Mouse (Mus musculus): ENCODE results near the gene Kcnq5.
"Not testable (repeated sequence)": the region's sequence is repeated elsewhere in the genome, so short reads cannot be mapped to it uniquely, and the experiment has no call there.

Kcnq5 gene

GRCm38 (mm10) chr1:21622455-21622854 is 339.3 kb downstream of the Kcnq5 start:
- DNase-seq = no peak

DNA sequence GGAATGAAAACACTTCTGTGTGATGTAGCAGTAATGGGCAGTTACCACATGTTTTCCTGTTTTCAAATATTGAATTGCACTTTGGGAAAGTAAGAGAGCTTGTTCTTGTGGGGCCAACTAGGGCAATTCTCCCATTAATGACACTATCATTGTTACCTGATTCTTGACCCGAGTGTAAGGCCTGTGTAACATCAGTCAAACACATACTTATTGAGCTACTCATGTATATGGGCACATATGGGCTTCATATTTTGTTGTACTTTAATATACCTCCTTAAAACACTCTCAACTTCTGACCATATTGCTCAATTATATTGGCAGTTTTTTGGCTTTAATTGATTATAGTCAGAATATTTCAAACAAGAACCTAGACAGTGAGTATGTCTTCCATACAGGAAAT is 339.7 kb downstream of the Kcnq5 start:
- DNase-seq = no peak

DNA sequence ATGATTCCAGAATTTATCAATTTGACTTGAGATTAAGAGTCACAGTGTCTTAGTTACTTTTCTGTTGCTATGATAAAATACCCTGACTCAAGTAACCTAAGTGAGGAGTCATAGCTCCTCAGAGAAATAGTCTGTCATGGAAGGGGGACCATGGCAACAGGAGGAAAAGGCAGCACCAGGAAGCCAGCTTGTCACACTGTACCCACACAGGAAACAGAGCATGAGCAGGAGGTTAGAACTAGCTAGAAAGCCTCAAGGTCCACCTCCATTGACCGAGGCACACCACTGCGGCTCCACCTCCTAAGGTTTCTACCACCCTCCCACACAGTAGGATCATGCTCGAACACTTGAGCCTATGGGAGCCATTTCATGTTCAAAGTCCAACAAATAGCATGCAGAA is 343.0 kb downstream of the Kcnq5 start:
- DNase-seq = no peak

GRCm38 (mm10) chr1:21616666-21617065 is 345.1 kb downstream of the Kcnq5 start:
- no peak for DNase-seq

DNA sequence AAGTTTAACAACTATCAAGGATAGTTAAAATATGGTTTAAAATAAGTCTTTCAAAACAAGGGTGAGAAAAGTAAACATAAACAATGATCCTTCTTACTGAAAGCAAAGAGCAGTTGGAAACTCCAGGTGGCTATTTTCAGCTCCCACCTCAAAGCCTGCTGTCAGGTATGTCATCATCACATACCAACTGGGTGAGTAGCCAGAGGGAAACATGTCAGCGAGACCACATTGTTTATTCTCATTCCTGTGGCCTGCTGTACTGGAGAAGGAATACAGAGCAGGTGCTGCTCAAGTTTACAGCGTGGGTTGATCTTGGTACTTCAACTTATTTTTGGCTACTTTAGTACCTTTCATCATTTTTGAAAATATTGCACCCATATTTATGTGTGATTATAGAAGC is 347.8 kb downstream of the Kcnq5 start:
- DNase-seq = peak in 1 of 2 experiments; percentile 26

DNA sequence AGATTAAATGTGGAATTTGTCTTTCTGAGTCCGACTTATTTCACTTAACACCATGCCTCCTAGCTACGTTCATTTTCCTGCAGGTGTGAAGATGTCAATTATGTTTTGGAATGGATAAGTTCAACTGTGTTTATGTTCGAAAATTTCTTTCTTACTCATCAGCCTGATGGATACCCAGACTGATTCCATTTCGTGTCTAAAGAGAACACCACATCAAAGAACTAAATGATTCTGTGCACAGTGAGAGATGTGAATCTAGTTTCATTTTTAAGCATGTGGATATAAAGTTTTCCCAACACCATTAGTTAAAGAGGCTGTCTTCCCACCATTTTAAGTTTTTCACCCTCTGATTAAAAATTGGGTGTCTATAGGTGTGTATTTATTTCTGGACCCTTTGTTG is 357.7 kb downstream of the Kcnq5 start:
- DNase-seq = no peak

DNA sequence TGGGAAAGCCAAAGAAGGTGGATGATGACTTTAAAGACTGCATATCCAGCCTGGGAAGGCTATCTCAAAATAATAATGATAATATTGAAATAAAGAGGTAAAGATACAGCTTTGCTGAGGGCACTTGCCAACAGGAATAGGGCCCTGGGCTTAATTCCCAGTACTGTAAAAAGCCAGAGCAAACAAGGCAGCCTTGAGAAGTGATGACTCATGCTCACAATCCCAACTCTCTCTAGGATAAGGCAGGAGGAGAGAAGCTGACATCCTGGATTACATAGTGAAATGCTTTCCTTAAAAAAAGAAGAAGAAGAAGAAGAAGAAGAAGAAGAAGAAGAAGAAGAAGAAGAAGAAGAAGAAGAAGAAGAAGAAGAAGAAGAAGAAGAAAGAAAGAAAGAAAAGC is 359.2 kb downstream of the Kcnq5 start:
- DNase-seq = no peak

GRCm38 (mm10) chr1:21600606-21601005 is 361.1 kb downstream of the Kcnq5 start:
- DNase-seq = no peak

DNA sequence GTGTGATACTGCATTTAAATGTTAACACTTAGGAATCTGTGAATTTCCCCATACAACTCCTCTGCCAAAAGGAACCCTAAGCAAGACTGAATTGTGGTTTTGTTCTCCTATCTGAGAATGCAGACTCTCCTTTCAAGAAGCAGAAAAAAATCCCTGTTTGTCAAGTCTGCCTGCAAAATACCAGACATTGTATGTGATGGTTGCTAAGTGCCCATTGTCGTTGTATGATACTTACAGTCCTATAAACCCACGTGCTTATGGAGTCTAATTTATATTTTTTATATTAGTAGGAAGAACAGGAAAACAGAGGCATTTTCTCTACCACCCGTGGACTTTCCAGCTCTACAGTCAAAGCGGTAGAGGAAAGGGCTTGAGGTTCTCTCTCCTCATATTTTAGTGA is 367.9 kb downstream of the Kcnq5 start:
- DNase-seq = no peak

DNA sequence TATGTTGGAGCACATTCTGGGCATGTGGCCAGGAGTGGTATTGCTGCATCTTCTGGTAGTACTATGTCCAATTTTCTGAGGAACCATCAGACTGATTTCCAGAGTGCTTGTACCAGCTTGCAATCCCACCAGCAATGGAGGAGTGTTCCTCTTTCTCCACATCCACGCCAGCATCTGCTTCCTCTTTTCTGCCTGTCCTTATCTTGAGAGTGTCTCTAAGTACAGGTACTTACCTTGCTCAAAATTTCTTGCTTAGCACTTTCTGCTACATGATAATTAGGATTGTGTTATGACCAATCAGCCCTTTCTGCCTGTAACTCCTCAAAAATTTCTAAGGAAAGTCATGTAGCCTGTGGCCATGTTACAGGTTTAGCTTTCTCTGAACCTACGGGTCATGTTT is 394.3 kb downstream of the Kcnq5 start:
- not testable (repeated sequence) for DNase-seq

- no peak for DNase-seq
Observed at GRCm38 (mm10) chr1:21554630-21555029, 407.1 kb downstream of the Kcnq5 start.

DNA sequence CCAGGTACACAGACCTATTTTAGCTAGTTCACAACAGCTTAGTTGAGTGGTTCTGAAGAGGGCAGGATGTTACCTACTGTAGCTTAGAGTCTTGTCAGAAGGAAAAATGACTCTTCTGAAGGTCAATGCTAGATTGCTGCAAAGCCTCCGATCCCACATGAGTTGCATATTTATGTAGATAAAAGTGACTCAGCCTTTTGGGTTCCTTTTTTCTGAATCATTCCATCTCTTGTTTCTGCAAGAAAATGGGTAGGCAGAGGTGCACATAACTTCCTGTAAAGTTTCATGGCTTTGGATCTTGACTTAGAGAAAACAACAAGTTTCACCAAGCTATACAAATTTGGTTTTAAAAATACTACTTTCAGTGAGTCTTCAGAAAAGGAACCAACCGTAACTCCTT is 409.0 kb downstream of the Kcnq5 start:
- no peak for DNase-seq

DNA sequence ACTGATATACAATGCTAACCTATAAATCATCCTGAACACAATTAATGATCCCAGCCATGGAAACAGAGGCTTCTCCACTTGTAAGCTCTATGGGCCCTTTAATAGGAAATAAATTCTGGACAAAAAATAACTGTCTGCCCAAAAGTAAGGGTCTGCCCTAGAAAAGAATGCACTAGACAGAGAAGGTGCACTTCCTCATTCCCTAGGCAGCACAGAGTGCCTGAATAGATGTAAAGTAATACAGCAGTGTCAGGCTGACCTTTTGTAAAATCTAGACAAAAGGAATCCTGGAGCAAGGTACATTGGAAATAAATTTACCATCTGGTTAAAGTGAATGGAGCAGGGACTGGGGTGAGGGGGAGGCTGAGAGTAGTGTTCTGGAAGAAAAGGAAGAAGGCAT is 417.8 kb downstream of the Kcnq5 start:
- DNase-seq = no peak

GRCm38 (mm10) chr1:21539486-21539885 is 422.3 kb downstream of the Kcnq5 start:
- no peak for DNase-seq

- DNase-seq = no peak
Observed at GRCm38 (mm10) chr1:21530823-21531222, 430.9 kb downstream of the Kcnq5 start.

GRCm38 (mm10) chr1:21521995-21522394 is 439.7 kb downstream of the Kcnq5 start:
- no peak for DNase-seq

DNA sequence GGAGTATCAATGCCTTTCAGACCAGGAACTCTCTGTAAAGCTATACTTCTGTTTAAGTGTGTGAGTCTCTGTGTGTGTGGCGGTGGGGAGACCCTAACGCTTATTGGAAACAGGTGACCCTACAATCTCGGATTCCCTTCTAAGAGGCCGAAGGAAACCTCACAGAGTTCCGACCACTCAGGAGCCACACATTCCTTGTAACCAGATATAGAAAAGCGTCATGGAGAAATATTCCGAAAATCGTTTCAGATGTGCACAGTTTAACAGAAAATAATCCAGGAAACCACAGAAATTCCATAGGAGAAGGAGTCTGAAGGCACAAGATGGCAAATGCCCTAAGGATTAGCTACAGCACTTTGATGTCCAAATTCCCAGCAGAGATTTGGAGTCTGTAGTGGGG is 440.3 kb downstream of the Kcnq5 start:
- no peak for DNase-seq

GRCm38 (mm10) chr1:21520116-21520645 is 441.6 kb downstream of the Kcnq5 start:
- no peak for DNase-seq

GRCm38 (mm10) chr1:21506665-21507064 is 455.1 kb downstream of the Kcnq5 start:
- no peak for DNase-seq

GRCm38 (mm10) chr1:21499815-21500534 is 461.8 kb downstream of the Kcnq5 start:
- no peak for DNase-seq

DNA sequence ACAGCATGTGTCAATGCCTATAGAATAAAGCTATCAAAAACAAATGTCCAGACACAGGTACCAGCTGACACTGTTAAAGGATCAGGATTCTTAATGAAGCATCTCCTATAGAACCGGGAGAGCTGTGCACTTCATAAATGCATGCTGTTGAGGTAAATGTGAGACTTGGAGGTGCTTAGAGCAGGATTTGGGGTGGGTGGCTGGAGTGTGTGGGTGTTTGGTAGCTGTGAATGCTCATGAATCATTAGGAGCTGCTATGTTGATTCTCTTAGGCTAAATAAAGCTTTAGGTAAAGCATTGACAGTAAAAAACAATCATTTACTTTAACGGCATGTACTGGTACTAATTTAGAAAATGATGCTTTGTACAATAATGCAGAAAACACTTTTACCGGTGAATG is 465.4 kb downstream of the Kcnq5 start:
- DNase-seq = no peak

DNA sequence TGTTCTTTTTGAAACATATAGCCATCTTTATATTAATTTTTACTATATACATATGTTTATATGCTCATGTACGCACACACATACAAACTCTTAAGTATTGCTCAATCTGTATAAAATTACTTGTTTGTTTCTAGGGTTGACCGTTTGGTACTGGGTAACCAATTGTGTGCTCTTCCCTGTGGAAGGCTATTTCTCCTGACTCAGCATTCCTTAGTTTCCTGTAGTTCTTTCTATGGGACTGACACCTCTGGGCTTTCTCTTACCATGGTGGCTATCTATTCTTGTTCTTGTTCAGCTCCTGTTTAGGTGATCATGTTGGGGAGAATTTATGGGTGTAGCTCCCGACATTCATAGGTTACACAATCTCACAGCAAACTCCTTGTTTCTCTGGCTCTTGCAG is 473.1 kb downstream of the Kcnq5 start:
- DNase-seq = no peak

- DNase-seq = no peak
Observed at GRCm38 (mm10) chr1:21486266-21486665, 475.5 kb downstream of the Kcnq5 start.

DNA sequence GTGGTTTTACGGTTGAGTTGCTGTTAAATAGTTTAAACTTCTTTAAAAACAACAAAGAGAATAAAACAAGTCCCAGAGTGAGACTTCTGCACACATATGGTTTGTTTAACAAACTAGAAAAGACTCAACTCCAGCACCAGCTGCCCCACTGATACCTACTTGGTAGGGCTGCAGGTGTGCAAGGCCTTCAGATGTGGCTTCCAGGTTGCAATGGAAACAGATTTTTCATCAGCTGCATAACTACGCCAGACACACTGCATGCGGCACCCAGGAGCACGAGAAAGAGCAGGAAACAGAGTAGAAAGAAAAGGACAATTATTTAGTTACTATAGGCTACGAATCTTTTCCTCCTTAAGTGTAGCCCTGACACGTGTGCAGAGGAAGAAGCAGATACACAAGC is 492.4 kb downstream of the Kcnq5 start:
- DNase-seq = no peak

DNA sequence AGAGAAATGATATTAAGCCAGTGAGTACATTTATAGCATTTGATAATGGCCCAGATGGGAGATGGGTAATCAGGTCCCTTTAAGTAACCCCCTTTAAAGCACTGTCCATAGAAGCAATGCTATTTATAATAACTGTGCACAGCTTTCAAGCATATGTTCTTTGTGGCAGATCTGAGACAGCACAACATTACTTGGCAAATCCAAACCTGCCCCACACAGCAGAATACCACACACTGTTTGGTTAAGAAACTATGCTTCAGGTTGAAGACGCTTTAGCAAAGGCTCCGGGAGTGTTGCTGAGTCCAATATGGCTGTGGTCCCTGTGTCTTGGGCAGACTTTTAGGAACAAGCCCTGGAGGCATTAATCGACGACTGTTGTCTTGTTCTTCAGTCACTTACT is 495.3 kb downstream of the Kcnq5 start:
- no peak for DNase-seq

Data from lung, adult 18-20 months (tissue).